Comparison of ENCODE assay signal across 20 mouse cellular contexts in genomic region chr12:119137946-119138345, GRCm38 (mm10).
DNase-seq lines count a peak whose midpoint lies in the region; ATAC-seq and TF ChIP-seq lines count a peak whose summit lies in the region.
"Had no signal": no experiment of that assay in that cellular context is flagged by ENCODE, and none has a peak within 500 bp of the region (broad histone marks: within the 10 kb centered on the region; RNA-seq: fewer than 3 reads in every experiment).

No protein-coding gene starts in this region.

- no peak overlapping the region for H3K9ac ChIP-seq in heart, embryonic 13.5 days
- H3K9ac ChIP-seq in midbrain, postnatal 0 days (replicated peaks; ENCODE audit: low read length, poor library complexity, severe bottlenecking): no peak overlapping the region
- no peak overlapping the region for H3K9ac ChIP-seq in midbrain, embryonic 16.5 days (ENCODE audit: low read depth, low read length)
- H3K9ac ChIP-seq: liver, postnatal 0 days; neural tube, embryonic 15.5 days had no signal

- no peak for TF ChIP-seq CTCF in midbrain, postnatal 0 days (IDR thresholded peaks at IDR 0.05)

- H3K27ac ChIP-seq in heart, embryonic 13.5 days (replicated peaks): 0 out of 2 replicates have a peak overlapping the region, but pooled peaks have one; percentile 10
- H3K27ac ChIP-seq in midbrain, postnatal 0 days (ENCODE audit: low read depth, low read length): no peak overlapping the region
- H3K27ac ChIP-seq in midbrain, embryonic 16.5 days (ENCODE audit: low read length): no peak overlapping the region
- H3K27ac ChIP-seq: midbrain, embryonic 10.5 days; neural tube, embryonic 15.5 days had no signal

- no peaks in the 10 kb centered on the region for H3K36me3 ChIP-seq in heart, embryonic 13.5 days
- H3K36me3 ChIP-seq in midbrain, postnatal 0 days (ENCODE audit: insufficient read depth, low read length): no peaks in the 10 kb centered on the region
- no peaks in the 10 kb centered on the region for H3K36me3 ChIP-seq in midbrain, embryonic 16.5 days (ENCODE audit: control insufficient read depth, insufficient read depth, low read length)
- H3K36me3 ChIP-seq: midbrain, embryonic 10.5 days; neural tube, embryonic 15.5 days had no signal

- H3K4me2 ChIP-seq in heart, embryonic 13.5 days: no peak overlapping the region
- H3K4me2 ChIP-seq in midbrain, postnatal 0 days (ENCODE audit: low read depth, low read length, poor library complexity, severe bottlenecking): no peak overlapping the region
- H3K4me2 ChIP-seq in midbrain, embryonic 16.5 days (ENCODE audit: low read length): no peak overlapping the region
- H3K4me2 ChIP-seq: neural tube, embryonic 15.5 days had no signal

- no peak overlapping the region for H3K4me3 ChIP-seq in heart, embryonic 13.5 days
- H3K4me3 ChIP-seq in midbrain, postnatal 0 days (ENCODE audit: low read depth, low read length): no peak overlapping the region
- H3K4me3 ChIP-seq in midbrain, embryonic 16.5 days (ENCODE audit: low read depth, low read length): no peak overlapping the region
- H3K4me3 ChIP-seq: erythroblast, embryonic 14.5 days; heart, adult 2 months; midbrain, embryonic 10.5 days; myocyte; neural tube, embryonic 15.5 days had no signal

- WGBS in heart, embryonic 13.5 days: 9% methylated on average over 1 of the region's 1 CpGs
- 78% methylated on average over 1 of the region's 1 CpGs for WGBS in midbrain, postnatal 0 days
- 73% methylated on average over 1 of the region's 1 CpGs for WGBS in midbrain, embryonic 16.5 days

- H3K27me3 ChIP-seq in heart, embryonic 13.5 days (replicated peaks): no peaks in the 10 kb centered on the region
- H3K27me3 ChIP-seq in midbrain, postnatal 0 days (ENCODE audit: insufficient read depth, low read length): no peaks in the 10 kb centered on the region
- no peaks in the 10 kb centered on the region for H3K27me3 ChIP-seq in midbrain, embryonic 16.5 days (ENCODE audit: control insufficient read depth, insufficient read depth, low read depth, low read length)
- H3K27me3 ChIP-seq: neural tube, embryonic 15.5 days had no signal

- ATAC-seq in heart, embryonic 13.5 days (ENCODE audit: extremely low read depth, insufficient number of reproducible peaks, low FRiP score, low TSS enrichment): no peak
- ATAC-seq in midbrain, postnatal 0 days (ENCODE audit: low FRiP score): no peak
- no peak for ATAC-seq in midbrain, embryonic 16.5 days
- ATAC-seq: forebrain, embryonic 16.5 days; liver, postnatal 0 days had no signal

- peaks cover 10% of the 10 kb centered on the region for H3K4me1 ChIP-seq in heart, embryonic 13.5 days
- no peaks in the 10 kb centered on the region for H3K4me1 ChIP-seq in midbrain, postnatal 0 days (ENCODE audit: insufficient read depth, low read length)
- H3K4me1 ChIP-seq in midbrain, embryonic 16.5 days (ENCODE audit: control insufficient read depth, insufficient read depth, low read length): no peaks in the 10 kb centered on the region
- H3K4me1 ChIP-seq: midbrain, embryonic 10.5 days; neural tube, embryonic 15.5 days had no signal

- H3K9me3 ChIP-seq in heart, embryonic 13.5 days: no peaks in the 10 kb centered on the region
- no peaks in the 10 kb centered on the region for H3K9me3 ChIP-seq in midbrain, postnatal 0 days (ENCODE audit: low read length)
- H3K9me3 ChIP-seq in midbrain, embryonic 16.5 days (replicated peaks; ENCODE audit: control insufficient read depth, low read length, poor library complexity, severe bottlenecking): no peaks in the 10 kb centered on the region
- H3K9me3 ChIP-seq: midbrain, embryonic 10.5 days; neural tube, embryonic 15.5 days had no signal

- no peak for DNase-seq in heart, postnatal 4 days
- DNase-seq in midbrain, postnatal 0 days (ENCODE audit: low spot score): peak; percentile 45
- DNase-seq in fat pad, adult 2 months (ENCODE audit: extremely low read depth, low read depth, low spot score): peak; percentile 86
- no peak for DNase-seq in layer of hippocampus, adult 9-10 months (ENCODE audit: low spot score)
- no peak for DNase-seq in left cerebral cortex, adult 8-10 months (ENCODE audit: low spot score in 2 of 2)
- DNase-seq: cerebellum, adult 9-11 months; heart, adult 2 months; kidney, postnatal 4 days; liver; liver, postnatal 0 days; retina, postnatal 1 day; right cerebral cortex, postnatal 4 days; thymus, postnatal 36 days had no signal

Comparison
In these comparisons a context has a peak if more than half of its experiments do, and no peak if none do; other contexts are left out.
1. DNase-seq: peak in midbrain, postnatal 0 days (single experiment) and fat pad, adult 2 months (single experiment); none in heart, postnatal 4 days (single experiment), layer of hippocampus, adult 9-10 months (single experiment) and left cerebral cortex, adult 8-10 months (0 of 2).